Mouse (Mus musculus) myocyte (in vitro differentiated cells): Measurements from ENCODE around the gene Grb10. TPM values are rescaled to one million over a fixed set of nuclear protein-coding genes. Genes with fewer than 3 reads are reported as not detected.

Experiments
- H3K27me3 ChIP-seq: one replicate; pipeline ENCODE4 v1.6.1; 2011; ENCODE audit not compliant: control insufficient read depth, insufficient read depth, insufficient read length
- H3K36me3 ChIP-seq: one replicate; pipeline ENCODE4 v1.6.1; 2011; ENCODE audit not compliant: control insufficient read depth, insufficient read depth
- H3K4me2 ChIP-seq: one replicate; pipeline ENCODE4 v1.6.1; 2011; ENCODE audit warnings: low read depth, control low read depth
- H3K4me3 ChIP-seq: one replicate; pipeline ENCODE4 v1.5.1; 2011; ENCODE audit warnings: mild to moderate bottlenecking, control low read depth, moderate library complexity
- H3K79me2 ChIP-seq: one replicate; pipeline ENCODE4 v1.6.1; 2011; ENCODE audit not compliant: control insufficient read depth, insufficient read depth
- H3ac ChIP-seq: one replicate; pipeline ENCODE4 v1.6.1; 2011; ENCODE audit not compliant: control insufficient read depth, insufficient read length
- CEBPB ChIP-seq: IDR thresholded peaks from 2 replicates; pipeline ENCODE4 v1.6.1; 2011; ENCODE audit warnings: mild to moderate bottlenecking, moderate library complexity; ENCODE audit not compliant: poor library complexity, insufficient read depth, severe bottlenecking
- E2F4 ChIP-seq: IDR thresholded peaks from one replicate; pipeline ENCODE4 v1.6.1; 2011; ENCODE audit warnings: mild to moderate bottlenecking, control low read depth, moderate library complexity; ENCODE audit not compliant: insufficient read depth
- MAX ChIP-seq: IDR thresholded peaks from one replicate; pipeline ENCODE4 v1.6.1; 2011; ENCODE audit warnings: low read depth, mild to moderate bottlenecking, control low read depth
- MYOD1 ChIP-seq, 3 experiments: IDR thresholded peaks; one replicate each; pipeline ENCODE4 v1.6.1; 2011; ENCODE audit warnings: control low read depth in 2 of 3, low read depth in 2 of 3, mild to moderate bottlenecking in 2 of 3, moderate library complexity in 1 of 3; ENCODE audit not compliant: insufficient read length in 2 of 3, control insufficient read depth in 1 of 3
- MYOG ChIP-seq, 3 experiments: IDR thresholded peaks; one replicate each; pipeline ENCODE4 v1.6.1; 2011; ENCODE audit warnings: control low read depth in 2 of 3, low read depth in 2 of 3, mild to moderate bottlenecking in 2 of 3; ENCODE audit not compliant: insufficient read length in 2 of 3, control insufficient read depth in 1 of 3, insufficient read depth in 1 of 3
- POLR2A ChIP-seq: IDR thresholded peaks from one replicate; pipeline ENCODE4 v1.6.1; 2011; ENCODE audit warnings: low read depth, mild to moderate bottlenecking, control low read depth, moderate library complexity; ENCODE audit not compliant: insufficient read length
- POLR2AphosphoS2 ChIP-seq: IDR thresholded peaks from one replicate; pipeline ENCODE4 v1.6.1; 2011; ENCODE audit warnings: low read depth, control low read depth; ENCODE audit not compliant: insufficient read length
- REST ChIP-seq: IDR thresholded peaks from one replicate; pipeline ENCODE4 v1.6.1; 2011; ENCODE audit warnings: mild to moderate bottlenecking, control low read depth, moderate library complexity; ENCODE audit not compliant: insufficient read depth, insufficient read length
- SRF ChIP-seq: IDR thresholded peaks from one replicate; pipeline ENCODE4 v1.6.1; 2011; ENCODE audit warnings: low read depth; ENCODE audit not compliant: control insufficient read depth, insufficient read length
- TCF12 ChIP-seq: IDR thresholded peaks from one replicate; pipeline ENCODE4 v1.6.1; 2011; ENCODE audit warnings: mild to moderate bottlenecking, control low read depth; ENCODE audit not compliant: poor library complexity, insufficient read depth, severe bottlenecking
- TCF3 ChIP-seq: IDR thresholded peaks from one replicate; pipeline ENCODE4 v1.6.1; 2011; ENCODE audit warnings: low read depth, control low read depth; ENCODE audit not compliant: insufficient read length
- USF1 ChIP-seq: IDR thresholded peaks from one replicate; pipeline ENCODE4 v1.6.1; 2011; ENCODE audit warnings: low read depth, mild to moderate bottlenecking, control low read depth, moderate library complexity
- polyA plus RNA-seq: library from polyadenylated mRNA; unstranded; fragments of >200 nt; fragmentation: generic; extraction: Trizol; gene quantifications from one replicate; pipeline ENCODE4 v1.2.1, GENCODE M21; 2012; ENCODE audit warnings: missing spikeins

Grb10 gene
- polyA plus RNA-seq, 1 experiment: 0.59 TPM

GRCm38 (mm10) chr11:11967519-11967918 lies 71.0 kb downstream of the Grb10 start:
- H3K79me2 ChIP-seq: no peaks in the 10 kb centered on the region
- no peak overlapping the region for H3K4me3 ChIP-seq
- no peak overlapping the region for H3K4me2 ChIP-seq
- no peaks in the 10 kb centered on the region for H3K27me3 ChIP-seq
- TF ChIP-seq E2F4: no peak
- TF ChIP-seq REST: no peak
- no peak for TF ChIP-seq SRF
- no peak for TF ChIP-seq USF1
- no peak for TF ChIP-seq POLR2AphosphoS2
- TF ChIP-seq MYOD1 (IDR thresholded peaks at IDR 0.05; ENCODE audit: control insufficient read depth in 1 of 3, insufficient read length in 2 of 3, low read depth in 2 of 3): no peak
- no peak overlapping the region for H3ac ChIP-seq
- H3K36me3 ChIP-seq: no peaks in the 10 kb centered on the region

DNA sequence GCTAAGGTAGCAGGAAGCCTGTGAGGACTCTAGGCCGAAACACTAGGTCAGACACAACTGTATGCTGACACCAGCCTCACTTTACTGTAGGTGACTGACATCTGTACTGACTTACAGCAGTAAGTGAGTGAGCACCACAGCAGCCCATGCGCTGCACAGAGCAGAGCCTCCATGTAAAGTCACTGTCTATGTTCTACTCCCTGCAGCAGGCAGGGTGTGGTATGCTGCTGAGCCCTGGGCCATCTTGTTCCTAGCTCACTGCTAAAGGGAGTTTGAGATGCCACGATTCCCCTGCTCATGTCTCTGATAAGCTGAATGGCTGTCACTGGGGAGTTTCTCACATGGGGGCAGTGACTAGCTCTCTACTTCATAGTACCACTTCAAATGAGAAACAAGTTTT lies 72.3 kb downstream of the Grb10 start:
- no peak for TF ChIP-seq SRF
- Histone ChIP-seq H3K79me2 (no peaks in the 10 kb centered on the region), H3ac (no peak overlapping the region), H3K36me3 (no peaks in the 10 kb centered on the region), H3K4me2 (no peak overlapping the region), H3K4me3 (no peak overlapping the region), H3K27me3 (no peaks in the 10 kb centered on the region)

DNA sequence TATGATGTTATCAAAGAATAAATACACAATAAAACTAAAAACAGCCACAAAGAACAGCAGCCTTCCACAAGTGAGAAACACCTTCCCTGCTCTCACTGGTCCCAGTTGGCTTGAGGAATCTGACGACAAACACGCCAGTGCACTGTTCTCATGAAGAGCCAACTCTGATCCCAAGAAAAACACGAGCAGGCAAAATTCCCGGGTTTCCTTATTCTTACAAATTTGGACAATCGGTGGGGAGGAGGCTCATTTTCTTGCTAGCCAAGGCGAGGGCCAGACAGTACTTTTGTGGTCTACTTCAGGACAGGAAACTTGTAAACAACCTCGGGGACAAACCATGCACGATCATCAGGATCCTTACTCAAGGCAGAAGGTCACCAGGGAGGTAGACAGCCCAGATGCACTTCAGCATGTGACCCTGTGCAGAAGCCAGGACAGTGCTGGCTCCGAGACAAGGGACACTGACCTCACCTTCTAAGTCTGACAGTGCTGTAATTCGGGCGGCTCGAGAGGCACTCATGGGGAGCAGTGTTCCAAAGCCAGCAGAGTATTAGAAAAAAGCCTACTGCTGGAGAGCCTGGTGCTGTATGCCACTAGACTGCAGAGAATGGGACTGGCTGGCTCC lies 72.9 kb downstream of the Grb10 start:
- TF ChIP-seq POLR2A: no peak
- TF ChIP-seq TCF12: no peak
- no peak for TF ChIP-seq REST
- no peak for TF ChIP-seq CEBPB
- TF ChIP-seq SRF: no peak
- no peak for TF ChIP-seq MYOD1 (IDR thresholded peaks at IDR 0.05; ENCODE audit: control insufficient read depth in 1 of 3, insufficient read length in 2 of 3, low read depth in 2 of 3)
- no peak for TF ChIP-seq MAX
- TF ChIP-seq TCF3: no peak
- no peak for TF ChIP-seq POLR2AphosphoS2
- no peak for TF ChIP-seq MYOG (IDR thresholded peaks at IDR 0.05; ENCODE audit: control insufficient read depth in 1 of 3, insufficient read depth in 1 of 3, insufficient read length in 2 of 3, low read depth in 2 of 3)
- no peak for TF ChIP-seq USF1
- H3K4me2 ChIP-seq: no peak overlapping the region
- no peak overlapping the region for H3K4me3 ChIP-seq

GRCm38 (mm10) chr11:11964729-11965128 lies 73.8 kb downstream of the Grb10 start:
- Histone ChIP-seq H3ac (no peak overlapping the region), H3K4me2 (no peak overlapping the region), H3K36me3 (no peaks in the 10 kb centered on the region), H3K27me3 (no peaks in the 10 kb centered on the region), H3K4me3 (no peak overlapping the region), H3K79me2 (no peaks in the 10 kb centered on the region)
- TF ChIP-seq SRF (no peak), USF1 (no peak), MYOD1 (IDR thresholded peaks at IDR 0.05; ENCODE audit: control insufficient read depth in 1 of 3, insufficient read length in 2 of 3, low read depth in 2 of 3) (no peak), CEBPB (no peak), POLR2AphosphoS2 (no peak), TCF12 (no peak), REST (no peak), E2F4 (no peak), MYOG (IDR thresholded peaks at IDR 0.05; ENCODE audit: control insufficient read depth in 1 of 3, insufficient read depth in 1 of 3, insufficient read length in 2 of 3, low read depth in 2 of 3) (no peak), MAX (no peak), TCF3 (no peak), POLR2A (no peak)

More for the DNA sequence above, 72.9 kb downstream of the Grb10 start:
- Histone ChIP-seq H3K27me3 (no peaks in the 10 kb centered on the region), H3K36me3 (no peaks in the 10 kb centered on the region), H3ac (no peak overlapping the region), H3K79me2 (no peaks in the 10 kb centered on the region)

DNA sequence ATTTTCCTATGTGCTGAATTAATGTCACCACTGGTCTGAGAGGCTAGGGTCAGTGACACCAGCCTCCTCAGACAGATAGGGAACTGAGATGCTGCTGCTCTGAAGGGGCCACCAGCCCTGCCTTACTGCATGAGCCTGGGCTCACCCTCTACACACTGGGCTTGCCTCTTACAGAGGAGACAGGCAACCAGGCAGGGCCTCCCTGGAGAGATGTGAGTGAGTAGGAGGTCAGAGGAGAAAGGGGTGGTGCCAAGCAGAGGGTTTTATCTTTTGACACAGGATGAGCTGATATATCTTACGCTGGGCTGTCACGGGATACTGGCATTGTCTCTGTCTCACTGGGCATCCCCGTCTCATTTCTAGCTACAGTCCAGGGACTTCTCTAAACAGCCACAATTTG lies 74.9 kb downstream of the Grb10 start:
- no peak overlapping the region for H3K4me2 ChIP-seq
- TF ChIP-seq E2F4 (no peak), POLR2A (no peak), CEBPB (no peak), USF1 (no peak), TCF12 (no peak), MYOD1 (IDR thresholded peaks at IDR 0.05; ENCODE audit: control insufficient read depth in 1 of 3, insufficient read length in 2 of 3, low read depth in 2 of 3) (no peak), TCF3 (no peak), POLR2AphosphoS2 (no peak), REST (no peak), SRF (no peak), MAX (no peak), MYOG (IDR thresholded peaks at IDR 0.05; ENCODE audit: control insufficient read depth in 1 of 3, insufficient read depth in 1 of 3, insufficient read length in 2 of 3, low read depth in 2 of 3) (no peak)
- no peak overlapping the region for H3ac ChIP-seq
- H3K4me3 ChIP-seq: no peak overlapping the region
- no peaks in the 10 kb centered on the region for H3K79me2 ChIP-seq
- H3K27me3 ChIP-seq: no peaks in the 10 kb centered on the region
- H3K36me3 ChIP-seq: no peaks in the 10 kb centered on the region
